Mouse (Mus musculus) CH12.LX (cell line): ENCODE results near the gene Map1lc3a. TPM values are rescaled to one million over a fixed set of nuclear protein-coding genes. Genes with fewer than 3 reads are reported as not detected.

Source experiments
- DNase-seq: peaks from one replicate; pipeline ENCODE4 v3.0.0-alpha.2; 2013; ENCODE audit errors: extremely low read depth
- H3K27ac ChIP-seq: 2 replicates; pipeline ENCODE4 v1.5.1; 2012; ENCODE audit warnings: low read depth, mild to moderate bottlenecking, control low read depth, moderate library complexity; ENCODE audit not compliant: insufficient read depth
- H3K27me3 ChIP-seq: replicated peaks from 2 replicates; pipeline ENCODE3; 2012; ENCODE audit warnings: inconsistent platforms
- H3K36me3 ChIP-seq, 2 experiments: replicated peaks in 1 of 2; 2 replicates each; pipeline versions ENCODE3 to v1.6.1; 2012; ENCODE audit warnings: inconsistent platforms in 1 of 2, low read length in 1 of 2, mild to moderate bottlenecking in 1 of 2, mixed read lengths in 1 of 2, moderate library complexity in 1 of 2; ENCODE audit not compliant: control insufficient read depth in 1 of 2, insufficient read depth in 1 of 2
- H3K4me1 ChIP-seq, 2 experiments: 2 replicates each; pipeline ENCODE4 v1.6.1; 2012; ENCODE audit warnings: inconsistent platforms in 1 of 2, moderate library complexity in 1 of 2; ENCODE audit not compliant: insufficient read depth in 2 of 2, control insufficient read depth in 1 of 2
- H3K4me2 ChIP-seq: 2 replicates; pipeline ENCODE4 v1.6.1; 2012; ENCODE audit warnings: low read depth, mild to moderate bottlenecking, control low read depth; ENCODE audit not compliant: poor library complexity, insufficient read depth, severe bottlenecking
- H3K4me3 ChIP-seq, 3 experiments: fragments of 150-350 bp in 1 of 3; sonication (generic) in 1 of 3; replicated peaks in 1 of 3; 2 replicates each; pipeline versions ENCODE3 to v1.5.1; 2011 to 2012; ENCODE audit warnings: low read depth in 2 of 3, low read length in 2 of 3, mild to moderate bottlenecking in 2 of 3, moderate library complexity in 2 of 3, control low read depth in 1 of 3, improper control_type of control experiment in 1 of 3, inconsistent platforms in 1 of 3, mixed read lengths in 1 of 3; ENCODE audit not compliant: poor library complexity in 1 of 3
- H3K79me2 ChIP-seq: replicated peaks from 2 replicates; pipeline ENCODE4 v1.6.1; 2012; ENCODE audit warnings: mild to moderate bottlenecking, moderate library complexity; ENCODE audit not compliant: control insufficient read depth, poor library complexity, insufficient read depth, severe bottlenecking; ENCODE audit errors: extremely low read depth
- H3K9ac ChIP-seq: 2 replicates; pipeline ENCODE4 v1.6.1; 2012; ENCODE audit warnings: low read depth, mild to moderate bottlenecking, control low read depth, moderate library complexity; ENCODE audit not compliant: insufficient read depth
- H3K9me3 ChIP-seq: replicated peaks from 2 replicates; pipeline ENCODE3; 2012; ENCODE audit warnings: low read length, inconsistent platforms, mixed read lengths
- BHLHE40 ChIP-seq: IDR thresholded peaks from 2 replicates; pipeline ENCODE4 v1.6.1; 2011; ENCODE audit warnings: mild to moderate bottlenecking, low read depth, low read length, improper control_type of control experiment
- CHD2 ChIP-seq: IDR thresholded peaks from 2 replicates; pipeline ENCODE4 v1.6.1; 2011; ENCODE audit warnings: low read length, improper control_type of control experiment
- E2F4 ChIP-seq: IDR thresholded peaks from 2 replicates; pipeline ENCODE4 v1.6.1; 2011; ENCODE audit warnings: low read depth, low read length, improper control_type of control experiment; ENCODE audit not compliant: insufficient replicate concordance
- ELF1 ChIP-seq: IDR thresholded peaks from 2 replicates; pipeline ENCODE4 v1.6.1; 2014; ENCODE audit warnings: low read depth, mild to moderate bottlenecking, inconsistent platforms, low read length, improper control_type of control experiment
- ETS1 ChIP-seq: conservative IDR thresholded peaks from 2 replicates; pipeline ENCODE4 v1.6.1; 2012; ENCODE audit warnings: low read depth, mild to moderate bottlenecking, inconsistent platforms, low read length, improper control_type of control experiment, moderate library complexity
- IRF4 ChIP-seq: IDR thresholded peaks from 2 replicates; pipeline ENCODE4 v1.6.1; 2014; ENCODE audit warnings: low read depth, mild to moderate bottlenecking, inconsistent platforms, low read length, improper control_type of control experiment
- MAX ChIP-seq: IDR thresholded peaks from 2 replicates; pipeline ENCODE4 v1.6.1; 2011; ENCODE audit warnings: low read length, improper control_type of control experiment
- MAZ ChIP-seq: IDR thresholded peaks from 2 replicates; pipeline ENCODE4 v1.6.1; 2012; ENCODE audit warnings: low read depth, mild to moderate bottlenecking, inconsistent platforms, low read length, improper control_type of control experiment, moderate library complexity
- MEF2A ChIP-seq: IDR thresholded peaks from 2 replicates; pipeline ENCODE4 v1.6.1; 2014; ENCODE audit warnings: low read depth, mild to moderate bottlenecking, inconsistent platforms, low read length, improper control_type of control experiment, borderline replicate concordance
- NELFE ChIP-seq: IDR thresholded peaks from 2 replicates; pipeline ENCODE4 v1.6.1; 2011; ENCODE audit warnings: low read depth, low read length, improper control_type of control experiment
- NRF1 ChIP-seq: IDR thresholded peaks from 2 replicates; pipeline ENCODE4 v1.6.1; 2014; ENCODE audit warnings: low read depth, mild to moderate bottlenecking, inconsistent platforms, low read length, improper control_type of control experiment, moderate library complexity
- POLR2A ChIP-seq: IDR thresholded peaks from 2 replicates; pipeline ENCODE4 v1.6.1; 2011; ENCODE audit warnings: low read depth, mild to moderate bottlenecking, improper control_type of control experiment, low read length
- POLR2AphosphoS2 ChIP-seq: IDR thresholded peaks from 2 replicates; pipeline ENCODE4 v1.6.1; 2011; ENCODE audit warnings: low read depth, low read length, improper control_type of control experiment
- SMC3 ChIP-seq: IDR thresholded peaks from 2 replicates; pipeline ENCODE4 v1.6.1; 2011; ENCODE audit warnings: low read depth, low read length, improper control_type of control experiment
- TBP ChIP-seq: conservative IDR thresholded peaks from 2 replicates; pipeline ENCODE4 v1.6.1; 2011; ENCODE audit warnings: low read depth, low read length, improper control_type of control experiment
- TCF12 ChIP-seq: IDR thresholded peaks from 2 replicates; pipeline ENCODE4 v1.6.1; 2014; ENCODE audit warnings: low read depth, mild to moderate bottlenecking, inconsistent platforms, low read length, improper control_type of control experiment
- UBTF ChIP-seq: IDR thresholded peaks from 2 replicates; pipeline ENCODE4 v1.6.1; 2012; ENCODE audit warnings: low read depth, mild to moderate bottlenecking, inconsistent platforms, low read length, improper control_type of control experiment, moderate library complexity
- USF1 ChIP-seq: IDR thresholded peaks from 2 replicates; pipeline ENCODE4 v1.6.1; 2014; ENCODE audit warnings: low read depth, mild to moderate bottlenecking, inconsistent platforms, low read length, improper control_type of control experiment
- ZC3H11A ChIP-seq: IDR thresholded peaks from 2 replicates; pipeline ENCODE4 v1.6.1; 2012; ENCODE audit warnings: low read depth, mild to moderate bottlenecking, inconsistent platforms, low read length, improper control_type of control experiment
- ZKSCAN1 ChIP-seq: IDR thresholded peaks from 2 replicates; pipeline ENCODE4 v1.6.1; 2012; ENCODE audit warnings: low read depth, inconsistent platforms, low read length, improper control_type of control experiment, borderline replicate concordance
- ZNF384 ChIP-seq: IDR thresholded peaks from 2 replicates; pipeline ENCODE4 v1.6.1; 2012; ENCODE audit warnings: low read depth, low read length, improper control_type of control experiment, inconsistent platforms
- dilution Hi-C: fragments of 300-500 bp; cut with MboI; formaldehyde crosslinking; loops from 2 replicates; pipeline ENCODE4 v1.14.3; 2020; ENCODE audit warnings: low sequenced_read_pairs; ENCODE audit not compliant: extremely low pct_unique_long_range_greater_than_20kb, extremely low pct_ligation_motif_present
- in situ Hi-C: fragments of 300-500 bp; cut with MboI; formaldehyde crosslinking; loops from 3 replicates; pipeline ENCODE4 v1.14.3; 2019; ENCODE audit warnings: low sequenced_read_pairs, low pct_ligation_motif_present, low pct_unique_long_range_greater_than_20kb, mixed read lengths
- polyA plus RNA-seq: library from polyadenylated mRNA; unstranded; fragments of >175 nt; gene quantifications from 2 replicates; pipeline ENCODE4 v1.2.1, GENCODE M21; 2012; ENCODE audit warnings: low read depth; ENCODE audit not compliant: insufficient read length
- total RNA-seq, 2 experiments: library from RNA; depleted of rRNA; stranded (reverse); fragments of 300-350 nt in 1 of 2; fragments of >200 nt in 1 of 2; gene quantifications; 2 replicates each; pipeline ENCODE4 v1.2.3; 2012 to 2014

Map1lc3a gene
- total and polyA plus RNA-seq, 3 experiments = 0.40 to 4.2 (median 0.56) TPM

DNA sequence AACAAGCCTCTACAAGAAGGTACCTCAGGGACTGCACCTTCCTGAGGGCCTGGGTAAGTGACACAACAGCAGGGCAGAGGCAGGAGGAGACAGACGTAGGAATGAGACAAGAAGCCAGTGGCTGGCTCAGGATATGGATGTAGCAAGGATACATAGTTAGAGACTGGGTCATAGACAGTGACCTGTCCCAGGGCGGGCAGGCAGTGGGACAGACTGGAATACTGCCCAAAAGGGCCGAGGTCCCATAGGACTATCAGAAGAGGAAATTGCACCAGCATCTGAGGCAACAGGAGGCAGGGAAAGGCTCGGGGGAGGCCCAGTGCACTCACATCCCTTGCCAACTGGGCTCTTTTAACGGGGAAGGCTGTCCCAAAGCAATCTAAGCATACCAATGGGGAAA lies 44.5 kb downstream of the Map1lc3a start:
- no peak for DNase-seq
- dilution Hi-C loops (no loop called here), in situ Hi-C loops (no loop called here)
- Histone ChIP-seq H3K79me2 (no peaks in the 10 kb centered on the region), H3K9me3 (no peaks in the 10 kb centered on the region), H3K27me3 (no peaks in the 10 kb centered on the region), H3K9ac (no peak overlapping the region), H3K4me1 (peaks cover 3 to 26% of the 10 kb centered on the region in 2 experiments; a peak in 3 of 4 replicates), H3K36me3 (peaks cover 17 to 54% of the 10 kb centered on the region in 2 experiments), H3K4me2 (no peak overlapping the region), H3K27ac (no peak overlapping the region), H3K4me3 (no peak overlapping the region)
- TF ChIP-seq MAZ (no peak), POLR2A (no peak), UBTF (no peak), ZNF384 (no peak), NELFE (no peak), ZC3H11A (no peak), E2F4 (no peak), NRF1 (no peak), SMC3 (no peak), TCF12 (no peak), MEF2A (no peak), ELF1 (no peak), POLR2AphosphoS2 (no peak), BHLHE40 (no peak), TBP (no peak), CHD2 (no peak), USF1 (no peak), IRF4 (no peak), ETS1 (no peak)

DNA sequence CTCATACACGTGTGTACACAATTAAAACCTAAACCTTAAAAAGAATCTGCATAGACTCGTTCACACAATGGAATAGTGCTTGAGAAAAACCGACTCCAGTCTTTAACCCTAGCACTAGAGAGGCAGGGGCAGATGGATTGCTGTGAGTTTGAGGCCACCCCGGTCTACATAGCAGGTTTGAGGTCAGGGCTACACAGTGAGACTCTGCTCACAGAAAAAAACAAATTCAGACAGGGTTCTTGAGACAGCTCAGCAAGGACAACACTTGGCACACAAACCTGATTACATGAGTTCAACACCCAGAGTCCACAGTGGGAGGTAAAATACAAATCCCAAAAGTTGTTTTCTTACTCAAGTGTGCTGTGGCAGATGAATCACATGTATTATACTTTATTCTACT lies 49.9 kb downstream of the Map1lc3a start:
- no peak overlapping the region for H3K4me3 ChIP-seq
- dilution Hi-C loops (no loop called here), in situ Hi-C loops (no loop called here)
- no peak overlapping the region for H3K27ac ChIP-seq
- H3K27me3 ChIP-seq = no peaks in the 10 kb centered on the region
- TF ChIP-seq ZKSCAN1 = no peak
- TF ChIP-seq MAX = no peak
- TF ChIP-seq ELF1 = no peak
- no peak for DNase-seq
- H3K4me2 ChIP-seq = no peak overlapping the region
- peaks cover 16 to 54% of the 10 kb centered on the region in 2 experiments for H3K36me3 ChIP-seq
- H3K9me3 ChIP-seq = no peaks in the 10 kb centered on the region
- no peaks in the 10 kb centered on the region for H3K79me2 ChIP-seq
- H3K4me1 ChIP-seq = peaks cover 0 to under 1% of the 10 kb centered on the region in 2 experiments; a peak in 2 of 4 replicates
- no peak overlapping the region for H3K9ac ChIP-seq

Other genes starting within 250 kb of the Map1lc3a start
- gene Ahcy, start 201.8 kb upstream of the Map1lc3a start, total RNA-seq (2012; rRNA removed) = 514 and 556 TPM in 2 replicates
- 529 and 543 TPM in 2 replicates for gene Ahcy, start 201.8 kb upstream of the Map1lc3a start, total RNA-seq (2014; rRNA removed)
- 364 and 444 TPM in 2 replicates for gene Ahcy, start 201.8 kb upstream of the Map1lc3a start, polyA plus RNA-seq
- 28.5 and 31.1 TPM in 2 replicates for gene Itch, start 142.8 kb upstream of the Map1lc3a start, total RNA-seq (2012; rRNA removed)
- 46.6 and 51.4 TPM in 2 replicates for gene Itch, start 142.8 kb upstream of the Map1lc3a start, total RNA-seq (2014; rRNA removed)
- 23.0 and 25.3 TPM in 2 replicates for gene Itch, start 142.8 kb upstream of the Map1lc3a start, polyA plus RNA-seq
- 152 and 166 TPM in 2 replicates for gene Dynlrb1, start 39.8 kb upstream of the Map1lc3a start, total RNA-seq (2012; rRNA removed)
- gene Dynlrb1, start 39.8 kb upstream of the Map1lc3a start, total RNA-seq (2014; rRNA removed) = 221 and 290 TPM in 2 replicates
- 302 and 312 TPM in 2 replicates for gene Dynlrb1, start 39.8 kb upstream of the Map1lc3a start, polyA plus RNA-seq
- 26.5 and 29.0 TPM in 2 replicates for gene Pigu, start 81.1 kb downstream of the Map1lc3a start, total RNA-seq (2012; rRNA removed)
- gene Pigu, start 81.1 kb downstream of the Map1lc3a start, total RNA-seq (2014; rRNA removed) = 32.1 and 39.1 TPM in 2 replicates
- gene Pigu, start 81.1 kb downstream of the Map1lc3a start, polyA plus RNA-seq = 52.6 and 57.3 TPM in 2 replicates
- 2.9 and 3.9 TPM in 2 replicates for gene Trp53inp2, start 104.8 kb downstream of the Map1lc3a start, total RNA-seq (2012; rRNA removed)
- 1.9 and 2.4 TPM in 2 replicates for gene Trp53inp2, start 104.8 kb downstream of the Map1lc3a start, total RNA-seq (2014; rRNA removed)
- gene Trp53inp2, start 104.8 kb downstream of the Map1lc3a start, polyA plus RNA-seq = 6.4 and 6.9 TPM in 2 replicates
- gene Ncoa6, start 197.6 kb downstream of the Map1lc3a start, total RNA-seq (2012; rRNA removed) = 5.9 and 6.2 TPM in 2 replicates
- 5.2 and 5.4 TPM in 2 replicates for gene Ncoa6, start 197.6 kb downstream of the Map1lc3a start, total RNA-seq (2014; rRNA removed)
- 17.0 and 20.6 TPM in 2 replicates for gene Ncoa6, start 197.6 kb downstream of the Map1lc3a start, polyA plus RNA-seq
- gene Acss2, start 241.7 kb downstream of the Map1lc3a start, total RNA-seq (2012; rRNA removed) = 5.6 and 10.0 TPM in 2 replicates
- gene Acss2, start 241.7 kb downstream of the Map1lc3a start, total RNA-seq (2014; rRNA removed) = 8.6 and 11.0 TPM in 2 replicates
- 3.0 and 3.4 TPM in 2 replicates for gene Acss2, start 241.7 kb downstream of the Map1lc3a start, polyA plus RNA-seq
- gene Ggt7, start 241.9 kb downstream of the Map1lc3a start, total RNA-seq (2012; rRNA removed) = 11.4 and 16.5 TPM in 2 replicates
- gene Ggt7, start 241.9 kb downstream of the Map1lc3a start, total RNA-seq (2014; rRNA removed) = 1.7 and 2.5 TPM in 2 replicates
- gene Ggt7, start 241.9 kb downstream of the Map1lc3a start, polyA plus RNA-seq = 1.7 and 2.9 TPM in 2 replicates